Mouse (Mus musculus): ENCODE results near the gene Osbpl6.
"Not testable (repeated sequence)": the region's sequence is repeated elsewhere in the genome, so short reads cannot be mapped to it uniquely, and the experiment has no call there.

The Osbpl6 gene

GRCm38 (mm10) chr2:76563862-76564261 lies 157.6 kb downstream of the Osbpl6 start:
- DNase-seq (ENCODE audit: low read depth, low spot score): no peak

DNA sequence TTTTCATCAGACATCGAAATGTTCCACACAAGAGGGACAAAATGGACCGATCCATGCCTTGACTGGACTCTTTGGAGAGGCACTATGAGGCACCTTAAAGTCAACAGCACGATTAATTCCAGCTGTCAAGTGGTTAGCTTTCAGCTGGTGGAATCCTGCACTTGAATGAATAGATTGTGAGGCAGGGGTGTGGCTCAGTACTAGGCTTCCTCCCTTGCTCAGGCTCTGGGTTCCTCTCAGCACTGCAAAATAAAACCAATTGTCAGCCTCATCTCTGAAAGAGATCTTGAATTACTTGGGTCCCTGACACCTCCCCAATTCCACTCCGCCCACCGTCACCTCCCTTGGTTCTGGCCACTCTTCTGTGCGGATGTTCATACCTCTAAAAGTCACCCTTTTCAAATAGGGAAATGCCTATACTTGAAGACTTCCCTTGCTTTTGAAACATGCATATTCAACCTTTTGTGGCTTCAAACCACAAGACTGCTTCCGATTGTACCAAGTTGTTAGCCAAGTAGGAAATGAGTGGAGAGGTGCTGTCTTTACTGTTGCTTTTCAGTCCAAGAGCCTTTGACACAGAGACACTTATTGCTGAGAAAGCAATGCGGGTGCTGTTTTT lies 160.7 kb downstream of the Osbpl6 start:
- DNase-seq (ENCODE audit: low read depth, low spot score): no peak

GRCm38 (mm10) chr2:76571543-76571942 lies 165.2 kb downstream of the Osbpl6 start:
- no peak for DNase-seq (ENCODE audit: low read depth, low spot score)

- no peak for DNase-seq (ENCODE audit: low read depth, low spot score)
Observed at GRCm38 (mm10) chr2:76578911-76579310, 172.6 kb downstream of the Osbpl6 start.

DNA sequence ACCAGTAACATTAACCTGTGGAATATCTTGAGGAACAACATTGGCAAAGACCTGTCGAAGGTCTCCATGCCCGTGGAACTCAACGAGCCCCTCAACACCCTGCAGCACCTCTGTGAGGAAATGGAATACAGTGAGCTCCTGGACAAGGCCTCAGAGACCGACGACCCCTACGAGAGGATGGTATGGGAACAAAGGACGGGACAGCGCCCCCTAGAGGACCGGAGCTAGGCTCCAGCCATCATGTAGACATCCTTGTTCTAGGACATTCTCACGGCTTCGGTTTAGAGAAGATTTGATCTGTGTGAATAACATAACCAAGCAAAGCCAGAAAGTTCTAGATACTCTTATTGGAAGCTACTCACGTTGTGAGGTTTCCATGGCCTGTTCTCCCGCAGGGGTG lies 178.8 kb downstream of the Osbpl6 start:
- no peak for DNase-seq (ENCODE audit: low read depth, low spot score)

DNA sequence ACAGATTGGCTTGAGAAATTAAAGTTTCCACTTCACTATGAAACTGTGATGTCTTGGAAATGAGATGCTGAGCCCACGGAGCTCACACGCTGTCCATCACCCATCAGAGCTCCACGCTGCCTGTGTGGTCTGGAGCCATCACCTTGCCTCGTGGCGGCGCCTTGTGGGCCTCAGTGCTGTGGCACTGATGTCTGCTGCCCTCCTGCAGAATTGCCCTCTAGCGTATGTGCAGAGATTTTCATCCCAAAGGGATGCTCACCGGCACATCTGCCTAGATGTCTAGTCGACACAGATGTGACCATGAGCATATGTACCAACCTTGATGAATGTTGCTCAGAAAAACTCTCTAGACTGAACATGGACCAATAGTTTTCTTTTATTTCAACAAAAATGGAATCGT lies 180.6 kb downstream of the Osbpl6 start:
- DNase-seq (ENCODE audit: low read depth, low spot score): no peak

GRCm38 (mm10) chr2:76590221-76590620 lies 183.9 kb downstream of the Osbpl6 start:
- no peak for DNase-seq (ENCODE audit: low read depth, low spot score)

DNA sequence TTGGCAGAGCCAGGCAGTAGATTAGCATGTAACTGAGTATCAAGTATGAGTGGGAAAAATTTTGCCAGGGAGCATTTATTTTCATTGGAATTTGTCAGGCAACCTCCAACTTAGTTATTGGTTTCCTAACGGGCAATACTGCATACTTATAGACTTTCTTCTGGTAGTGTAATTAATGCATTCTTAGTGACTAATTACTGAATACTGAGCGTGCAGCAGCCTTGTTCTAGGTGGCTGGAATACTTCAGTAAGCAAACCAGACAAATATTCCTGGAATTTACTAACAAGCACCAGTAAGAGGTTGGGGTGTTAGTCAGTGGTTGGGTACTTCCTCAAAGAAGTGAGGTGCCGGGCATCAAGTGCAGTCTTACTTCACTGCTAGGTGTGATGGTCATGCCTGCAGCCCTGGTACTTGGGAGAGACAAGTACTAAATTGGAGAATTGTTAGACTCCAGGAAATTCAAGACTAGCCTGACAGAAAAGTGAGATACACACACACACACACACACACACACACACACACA lies 186.2 kb downstream of the Osbpl6 start:
- DNase-seq (ENCODE audit: low read depth, low spot score): no peak

GRCm38 (mm10) chr2:76597521-76597920 lies 191.2 kb downstream of the Osbpl6 start:
- DNase-seq (ENCODE audit: low read depth, low spot score): no peak

DNA sequence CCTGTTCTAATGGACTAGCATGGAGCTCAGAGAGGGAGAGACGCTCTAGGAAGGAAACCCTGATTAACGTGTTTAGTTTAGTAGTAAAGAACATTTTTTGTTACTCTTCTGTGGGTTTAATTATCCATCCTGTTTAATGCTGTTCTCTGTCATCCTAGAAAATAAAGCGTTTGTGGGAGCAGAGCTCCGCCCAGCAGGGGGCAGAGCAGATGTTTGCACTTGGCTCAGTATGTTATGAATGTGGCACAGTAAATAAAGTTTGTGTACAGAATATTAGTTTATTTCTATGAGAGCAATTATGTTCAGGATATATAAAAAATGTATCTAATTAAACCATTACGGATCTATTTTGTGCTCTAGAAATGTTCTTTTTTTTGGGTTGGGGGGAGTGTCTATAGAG lies 192.9 kb downstream of the Osbpl6 start:
- DNase-seq (ENCODE audit: low read depth, low spot score): peak; percentile 2

GRCm38 (mm10) chr2:76602256-76602655 lies 195.9 kb downstream of the Osbpl6 start:
- no peak for DNase-seq (ENCODE audit: low read depth, low spot score)

DNA sequence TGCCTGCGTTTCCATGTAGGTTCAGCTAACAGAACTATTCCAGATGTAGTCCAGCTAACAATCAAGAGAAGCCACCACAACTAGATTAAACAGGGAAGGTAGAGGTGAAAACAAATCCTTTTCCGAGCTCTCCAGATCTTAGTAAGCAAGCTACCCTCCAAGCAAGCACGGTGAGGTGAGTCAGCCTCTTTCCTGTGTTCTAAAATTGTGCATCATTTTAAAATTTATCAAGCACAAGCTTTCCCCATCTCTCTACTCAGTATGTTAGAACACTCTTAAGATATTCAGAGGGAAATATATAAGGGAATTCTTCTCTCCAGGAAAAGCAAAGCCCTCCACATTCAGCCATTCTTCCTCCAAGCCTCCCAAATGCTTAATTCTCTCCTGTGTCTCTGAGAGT lies 200.4 kb downstream of the Osbpl6 start:
- DNase-seq (ENCODE audit: low read depth, low spot score): no peak

DNA sequence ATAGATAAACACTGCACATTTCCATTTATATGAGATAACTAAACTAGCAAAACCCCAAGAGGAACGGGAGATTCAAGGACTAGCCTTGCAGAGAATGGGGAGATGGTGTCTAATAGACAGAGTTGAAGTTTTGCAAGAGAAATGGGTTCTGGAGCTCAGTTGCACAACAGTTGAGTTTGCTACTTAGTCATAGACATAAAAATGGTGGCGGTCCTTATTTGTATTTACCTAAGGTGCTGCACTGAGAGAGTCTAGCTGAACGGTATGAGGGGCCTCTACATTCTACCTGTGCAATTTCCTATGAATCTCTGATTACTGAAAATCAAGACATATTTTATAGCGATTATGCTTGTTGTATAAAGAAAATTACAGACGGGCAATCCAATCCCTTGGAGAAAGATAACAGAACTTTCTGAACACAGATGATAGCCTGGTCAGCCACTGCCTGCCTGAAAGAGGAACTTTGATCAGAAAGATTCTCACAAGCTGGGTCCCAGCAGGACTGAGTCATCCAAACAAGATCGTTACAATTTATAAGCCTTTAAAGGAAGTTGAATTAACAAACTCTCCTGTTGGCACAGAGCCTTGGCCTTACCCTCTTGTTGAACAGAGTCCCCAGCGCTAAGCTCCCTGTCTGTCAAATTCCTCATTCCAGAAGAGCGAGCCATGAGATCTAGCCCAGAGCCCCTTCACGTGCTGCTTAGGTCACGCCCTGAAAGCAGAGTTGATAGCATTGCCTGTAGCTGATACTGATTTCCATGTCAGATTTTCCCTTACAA lies 204.2 kb downstream of the Osbpl6 start:
- no peak for DNase-seq (ENCODE audit: low read depth, low spot score)

GRCm38 (mm10) chr2:76611996-76612395 lies 205.7 kb downstream of the Osbpl6 start:
- DNase-seq (ENCODE audit: low read depth, low spot score): no peak

DNA sequence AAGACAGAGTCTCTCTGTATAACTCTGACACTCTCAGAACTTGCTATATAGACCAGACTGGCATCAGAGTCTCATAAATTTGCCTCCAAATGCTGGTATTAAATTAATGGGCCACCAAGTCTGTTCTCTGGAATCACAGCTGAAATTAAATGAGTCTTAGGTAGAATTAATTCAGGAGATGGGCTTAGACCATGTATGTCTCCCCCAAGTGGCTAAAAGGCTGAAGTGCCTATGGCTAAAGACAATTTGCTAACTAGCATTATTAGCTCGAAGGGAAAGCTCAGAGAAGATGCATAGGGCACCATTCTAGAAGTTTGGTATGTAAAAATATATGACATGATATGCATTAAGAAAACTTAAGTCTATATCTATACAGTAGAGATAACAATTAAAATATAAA lies 211.8 kb downstream of the Osbpl6 start:
- DNase-seq (ENCODE audit: low read depth, low spot score): peak; percentile 57

- no peak for DNase-seq (ENCODE audit: low read depth, low spot score)
Observed at GRCm38 (mm10) chr2:76620188-76620587, 213.9 kb downstream of the Osbpl6 start.

- no peak for DNase-seq (ENCODE audit: low read depth, low spot score)
Observed at GRCm38 (mm10) chr2:76621724-76622123, 215.4 kb downstream of the Osbpl6 start.

DNA sequence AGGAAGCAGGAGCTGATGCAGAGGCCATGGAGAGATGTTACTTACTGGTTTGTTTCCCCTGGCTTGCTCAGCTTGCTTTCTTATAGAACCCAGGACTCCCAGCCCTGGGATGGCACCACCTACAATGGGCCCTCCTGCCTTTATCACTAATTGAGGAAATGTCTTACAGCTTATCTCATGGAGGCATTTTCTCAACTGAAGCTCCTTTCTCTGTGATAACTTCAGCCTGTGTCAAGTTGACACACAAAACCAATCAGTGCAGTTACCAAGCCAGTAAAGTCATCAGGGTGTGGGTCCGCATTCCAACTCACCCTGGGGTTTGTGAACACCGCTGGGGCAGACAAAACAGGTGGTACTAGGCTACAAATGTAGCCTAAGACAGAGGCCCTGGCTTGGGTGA lies 216.0 kb downstream of the Osbpl6 start:
- not testable (repeated sequence) for DNase-seq (ENCODE audit: low read depth, low spot score)

- DNase-seq (ENCODE audit: low read depth, low spot score): no peak
Observed at GRCm38 (mm10) chr2:76630293-76630692, 224.0 kb downstream of the Osbpl6 start.

DNA sequence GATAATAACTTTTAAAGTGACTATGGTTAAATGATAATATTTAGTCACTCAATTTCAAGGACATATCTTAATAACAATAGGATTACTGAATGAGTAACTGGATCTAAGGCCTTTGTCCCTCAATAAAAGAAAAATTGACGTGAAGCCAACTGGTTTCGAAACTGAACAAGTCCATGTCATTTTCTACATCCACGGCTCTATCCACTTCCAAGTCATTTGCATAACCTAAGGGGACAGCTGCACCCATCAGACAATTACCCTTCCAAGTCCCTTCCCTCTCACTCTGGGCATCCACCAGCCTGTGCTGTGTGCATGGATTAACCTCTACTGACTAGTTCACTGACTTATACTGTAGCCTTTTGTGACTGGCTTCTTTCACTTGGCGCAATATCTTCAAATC lies 225.3 kb downstream of the Osbpl6 start:
- no peak for DNase-seq (ENCODE audit: low read depth, low spot score)

GRCm38 (mm10) chr2:76639637-76640036 lies 233.3 kb downstream of the Osbpl6 start:
- no peak for DNase-seq (ENCODE audit: low read depth, low spot score)

- DNase-seq (ENCODE audit: low read depth, low spot score): no peak
Observed at GRCm38 (mm10) chr2:76643801-76644200, 237.5 kb downstream of the Osbpl6 start.

GRCm38 (mm10) chr2:76647441-76647869 lies 241.1 kb downstream of the Osbpl6 start:
- DNase-seq (ENCODE audit: low read depth, low spot score): peak; percentile 71

Measured in mesoderm, embryonic 11.5 days (tissue).